Mouse (Mus musculus) liver, adult 2 months (tissue): Measurements from ENCODE around the gene Ttc30a1. TPM values are rescaled to one million over a fixed set of nuclear protein-coding genes. Genes with fewer than 3 reads are reported as not detected.
"Not testable (repeated sequence)": the region's sequence is repeated elsewhere in the genome, so short reads cannot be mapped to it uniquely, and the experiment has no call there.

Experiments
- DNase-seq: peaks from one replicate; pipeline ENCODE4 v3.0.0-alpha.2; 2011; ENCODE audit warnings: low read depth, low spot score; ENCODE audit errors: extremely low read depth
- H3K27ac ChIP-seq: fragments of 200-500 bp; replicated peaks from 2 replicates; pipeline ENCODE4 v1.5.1; 2012; ENCODE audit warnings: low read depth, mild to moderate bottlenecking, control low read depth, inconsistent platforms, low read length; ENCODE audit not compliant: insufficient read depth
- H3K27me3 ChIP-seq: fragments of 200-500 bp; 2 replicates; pipeline ENCODE4 v1.6.1; 2012; ENCODE audit warnings: mild to moderate bottlenecking, moderate library complexity, low read length, inconsistent platforms; ENCODE audit not compliant: control insufficient read depth, insufficient read depth
- H3K36me3 ChIP-seq: fragments of 200-500 bp; 2 replicates; pipeline ENCODE4 v1.6.1; 2012; ENCODE audit warnings: low read length, inconsistent platforms; ENCODE audit not compliant: control insufficient read depth, insufficient read depth
- H3K4me1 ChIP-seq: fragments of 200-500 bp; 2 replicates; pipeline ENCODE4 v1.6.1; 2011; ENCODE audit warnings: low read length; ENCODE audit not compliant: control insufficient read depth, insufficient read depth
- H3K4me3 ChIP-seq: fragments of 200-500 bp; 2 replicates; pipeline ENCODE4 v1.5.1; 2011; ENCODE audit warnings: low read depth, mild to moderate bottlenecking, control low read depth, low read length, moderate library complexity; ENCODE audit not compliant: insufficient read depth
- H3K79me2 ChIP-seq: fragments of 200-500 bp; 2 replicates; pipeline ENCODE4 v1.6.1; 2012; ENCODE audit warnings: inconsistent platforms, mild to moderate bottlenecking, low read length, moderate library complexity; ENCODE audit not compliant: control insufficient read depth, insufficient read depth
- H3K9ac ChIP-seq: fragments of 200-500 bp; 2 replicates; pipeline ENCODE4 v1.6.1; 2012; ENCODE audit warnings: low read depth, mild to moderate bottlenecking, control low read depth, inconsistent platforms, low read length
- CTCF ChIP-seq: fragments of 200-500 bp; IDR thresholded peaks from 2 replicates; pipeline ENCODE4 v1.5.1; 2011; ENCODE audit warnings: low read depth, low read length, control low read depth
- POLR2A ChIP-seq: fragments of 200-500 bp; IDR thresholded peaks from 2 replicates; pipeline ENCODE4 v1.6.1; 2011; ENCODE audit warnings: low read length, control low read depth; ENCODE audit not compliant: insufficient read depth; ENCODE audit errors: extremely low read depth
- WGBS: fragments of 180-500 bp; shearing (Covaris S2); methylation state at CpG from one replicate; pipeline ENCODE4 v1.1.7; 2018; 5-methylcytosine and 5-hydroxymethylcytosine counted together
- polyA plus RNA-seq: library from polyadenylated mRNA; depleted of rRNA; stranded (reverse); fragments of >200 nt; gene quantifications from 2 replicates; pipeline ENCODE4 v1.2.3, GENCODE M21; 2012
- total RNA-seq: library from RNA; depleted of rRNA; stranded (reverse); fragments of >200 nt; gene quantifications from 2 replicates; pipeline ENCODE4 v1.2.3, GENCODE M21; 2014

Gene Ttc30a1
- total and polyA plus RNA-seq, 2 experiments: 0.92 to 1.4 TPM

DNA sequence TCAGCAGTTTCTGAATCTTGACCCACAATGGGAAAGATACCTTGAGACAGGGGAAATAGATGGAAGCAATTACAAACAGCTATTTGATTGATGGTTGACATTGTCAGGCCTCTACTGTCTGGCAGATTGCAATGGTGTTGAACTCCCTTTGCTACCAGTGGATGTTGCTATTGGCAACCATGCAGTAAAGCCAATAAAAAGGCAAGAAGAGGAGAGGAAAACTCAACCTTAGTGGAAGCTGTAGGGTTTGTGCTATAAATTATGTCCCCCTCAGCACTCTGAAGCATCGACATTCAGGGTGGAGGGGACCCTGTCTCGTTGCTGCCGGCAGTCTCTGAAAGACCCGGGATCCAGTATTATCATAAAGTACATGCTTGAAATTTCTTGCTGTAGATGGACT is 6.6 kb upstream of the Ttc30a1 start:
- no peak overlapping the region for H3K9ac ChIP-seq
- WGBS: 80% methylated on average over 4 of the region's 4 CpGs
- DNase-seq: no peak
- H3K36me3 ChIP-seq: no peaks in the 10 kb centered on the region
- H3K27ac ChIP-seq: no peak overlapping the region
- H3K4me1 ChIP-seq: peaks cover 3% of the 10 kb centered on the region; the same call in 1 of the 2 replicates
- H3K4me3 ChIP-seq: no peak overlapping the region
- TF ChIP-seq POLR2A (no peak), CTCF (no peak)
- H3K79me2 ChIP-seq: no peaks in the 10 kb centered on the region
- no peaks in the 10 kb centered on the region for H3K27me3 ChIP-seq

GRCm38 (mm10) chr2:75987739-75988138 is 6.0 kb upstream of the Ttc30a1 start:
- H3K9ac ChIP-seq: no peak overlapping the region
- H3K4me1 ChIP-seq: peaks cover 3% of the 10 kb centered on the region; the same call in 1 of the 2 replicates
- no peaks in the 10 kb centered on the region for H3K79me2 ChIP-seq
- H3K4me3 ChIP-seq: no peak overlapping the region
- H3K36me3 ChIP-seq: no peaks in the 10 kb centered on the region
- no peaks in the 10 kb centered on the region for H3K27me3 ChIP-seq
- TF ChIP-seq POLR2A (no peak), CTCF (no peak)
- whole genome bisulfite sequencing: 76% methylated on average over 9 of the region's 9 CpGs
- no peak overlapping the region for H3K27ac ChIP-seq
- no peak for DNase-seq

GRCm38 (mm10) chr2:75985124-75985523 is 3.4 kb upstream of the Ttc30a1 start:
- Histone ChIP-seq H3K9ac (no peak overlapping the region), H3K27me3 (no peaks in the 10 kb centered on the region), H3K27ac (no peak overlapping the region), H3K4me3 (no peak overlapping the region), H3K4me1 (no peaks in the 10 kb centered on the region), H3K79me2 (no peaks in the 10 kb centered on the region), H3K36me3 (no peaks in the 10 kb centered on the region)
- TF ChIP-seq POLR2A (no peak), CTCF (peak; percentile 80)
- WGBS: 2% methylated on average over 2 of the region's 2 CpGs
- DNase-seq: peak; percentile 48

DNA sequence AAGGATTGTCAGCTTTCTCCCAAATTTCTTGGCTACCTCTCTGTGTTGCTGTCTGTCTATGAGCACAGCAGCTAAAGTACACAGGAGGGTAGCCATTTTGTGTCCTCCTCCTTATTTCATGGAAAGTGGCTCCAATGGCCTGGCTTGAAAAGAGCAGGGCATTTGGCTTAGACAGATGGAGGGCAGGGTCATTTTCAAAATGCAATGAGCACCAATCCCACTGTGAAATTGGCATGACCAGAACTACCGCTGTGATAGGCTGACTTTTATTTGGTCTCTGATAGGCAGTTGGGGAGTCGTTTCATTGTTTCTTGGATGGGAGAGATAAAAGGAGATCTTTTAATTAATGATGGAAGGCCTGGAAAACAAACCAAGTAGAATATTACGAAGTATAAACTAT is 2.1 kb upstream of the Ttc30a1 start:
- TF ChIP-seq POLR2A (no peak), CTCF (no peak)
- Histone ChIP-seq H3K36me3 (no peaks in the 10 kb centered on the region), H3K4me1 (no peaks in the 10 kb centered on the region), H3K79me2 (no peaks in the 10 kb centered on the region), H3K4me3 (no peak overlapping the region), H3K9ac (no peak overlapping the region), H3K27me3 (no peaks in the 10 kb centered on the region), H3K27ac (no peak overlapping the region)
- no peak for DNase-seq
- 89% methylated on average over 3 of the region's 3 CpGs for WGBS

- H3K27ac ChIP-seq: no peak overlapping the region
- no peak overlapping the region for H3K9ac ChIP-seq
- TF ChIP-seq POLR2A (no peak), CTCF (no peak)
- no peaks in the 10 kb centered on the region for H3K27me3 ChIP-seq
- WGBS: over 99% methylated on average over 3 of the region's 3 CpGs
- H3K36me3 ChIP-seq: no peaks in the 10 kb centered on the region
- DNase-seq: no peak
- no peaks in the 10 kb centered on the region for H3K79me2 ChIP-seq
- H3K4me1 ChIP-seq: no peaks in the 10 kb centered on the region
- H3K4me3 ChIP-seq: no peak overlapping the region
These were observed 1.3 kb upstream of the Ttc30a1 start for GRCm38 (mm10) chr2:75983091-75983490.

DNA sequence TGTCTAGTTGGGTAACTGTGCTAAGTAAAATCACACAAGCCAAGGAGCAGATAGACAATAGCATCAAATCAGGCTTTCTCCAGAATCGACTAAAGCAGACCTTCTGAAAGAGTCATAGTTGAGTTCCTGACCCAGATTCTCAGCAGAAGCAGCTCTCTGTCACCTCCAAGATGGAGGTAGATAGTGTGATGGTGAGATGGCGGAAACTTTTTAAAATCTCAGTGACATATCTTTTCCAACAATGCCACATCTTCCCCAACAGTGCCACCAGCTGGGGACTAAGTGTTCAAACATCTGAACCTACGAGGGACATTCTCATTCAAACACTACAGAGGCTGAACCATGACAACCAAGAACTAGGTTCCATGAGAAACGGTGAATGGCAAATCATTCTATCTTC is 859 bp upstream of the Ttc30a1 start:
- DNase-seq: no peak
- Histone ChIP-seq H3K36me3 (no peaks in the 10 kb centered on the region), H3K27me3 (no peaks in the 10 kb centered on the region), H3K4me1 (no peaks in the 10 kb centered on the region), H3K9ac (no peak overlapping the region), H3K27ac (no peak overlapping the region), H3K79me2 (no peaks in the 10 kb centered on the region), H3K4me3 (no peak overlapping the region)
- no peak for TF ChIP-seq CTCF
- TF ChIP-seq POLR2A: no peak
- 97% methylated on average over 4 of the region's 4 CpGs for WGBS

GRCm38 (mm10) chr2:75980933-75981439 is 781 bp downstream of the Ttc30a1 start:
- H3K4me1 ChIP-seq, DNase-seq, H3K27ac ChIP-seq, H3K79me2 ChIP-seq, H3K27me3 ChIP-seq, H3K36me3 ChIP-seq: not testable (repeated sequence)
- Histone ChIP-seq H3K9ac (peak overlapping the region; percentile 68; the same call in 1 of the 2 replicates), H3K4me3 (peak overlapping the region; percentile 60; the same call in 1 of the 2 replicates)
- WGBS: 84% methylated on average over 13 of the region's 13 CpGs

DNA sequence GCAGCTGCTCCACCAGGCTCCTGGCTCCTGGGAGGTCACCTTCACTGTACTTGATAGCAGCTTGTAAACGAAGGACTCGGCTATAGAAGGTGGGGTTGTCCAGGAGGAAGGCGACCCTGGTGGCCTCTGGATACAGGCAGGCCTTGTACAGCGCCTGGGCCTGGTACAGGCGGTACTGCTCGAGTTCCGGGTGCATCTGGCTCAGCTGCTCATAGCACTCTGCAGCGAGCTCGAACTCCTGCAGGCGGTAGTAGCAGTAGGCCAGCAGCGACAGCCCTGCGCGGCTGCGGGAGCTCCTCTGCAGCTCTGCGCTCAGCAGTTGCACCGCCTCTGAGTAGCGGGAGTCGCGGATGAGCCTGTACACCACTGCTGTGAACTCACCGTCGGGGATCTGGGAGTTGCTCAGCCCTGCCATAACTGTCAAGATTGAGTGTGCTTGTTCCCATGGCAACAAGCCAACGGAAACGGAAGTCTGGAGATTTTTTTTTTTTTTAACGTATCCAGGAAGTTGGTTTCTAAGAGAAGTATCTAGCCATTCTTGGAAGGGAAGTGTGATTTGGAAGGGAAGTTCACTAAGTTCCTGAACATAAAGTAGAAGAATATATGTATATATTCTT is 3.9 kb downstream of the Ttc30a1 start, which contains the start of gene Ttc30a2:
TSS of gene Ttc30a2 (minus strand) at position 419 of the 617 bp plus-strand sequence.
- H3K4me3 ChIP-seq: peak within 1 kb of the TSS; percentile 48; the same call in 1 of the 2 replicates
- 43% methylated on average over 24 of the region's 24 CpGs for WGBS
- not testable (repeated sequence) for H3K4me1 ChIP-seq, H3K9ac ChIP-seq, H3K79me2 ChIP-seq, H3K27ac ChIP-seq, H3K27me3 ChIP-seq, H3K36me3 ChIP-seq
- peak; percentile 36 for DNase-seq
